Mouse (Mus musculus) neural tube, embryonic 11.5 days (tissue): ENCODE measurements around the gene Lrrc58. TPM values are rescaled to one million over a fixed set of nuclear protein-coding genes. Genes with fewer than 3 reads are reported as not detected.
A peak's percentile ranks its signal among the peaks of the same experiment; 100 is the strongest.

ENCODE experiments used
- ATAC-seq: fragments of 200-750 bp; cut with Nextera tagmentation; 2 replicates; pipeline ENCODE4 v1.8.0; 2017; ENCODE audit warnings: moderate number of reproducible peaks, mild to moderate bottlenecking, moderate TSS enrichment, moderate library complexity; ENCODE audit not compliant: insufficient read depth, low FRiP score, low TSS enrichment
- DNase-seq: peaks from one replicate; pipeline ENCODE4 v3.0.0-alpha.2; 2015; ENCODE audit warnings: low spot score
- H3K27ac ChIP-seq: fragments of 300-500 bp; sonication (generic); 2 replicates; pipeline ENCODE4 v1.5.1; 2014; ENCODE audit warnings: low read depth, mild to moderate bottlenecking, low read length
- H3K27me3 ChIP-seq: fragments of 300-500 bp; sonication (generic); 2 replicates; pipeline ENCODE4 v1.6.1; 2014; ENCODE audit warnings: mild to moderate bottlenecking, low read length, mixed read lengths; ENCODE audit not compliant: control insufficient read depth, insufficient read depth
- H3K36me3 ChIP-seq: fragments of 300-500 bp; sonication (generic); 2 replicates; pipeline ENCODE4 v1.6.1; 2014; ENCODE audit warnings: mild to moderate bottlenecking, low read length, moderate library complexity, mixed read lengths; ENCODE audit not compliant: control insufficient read depth, insufficient read depth
- H3K4me1 ChIP-seq: fragments of 300-500 bp; sonication (generic); 2 replicates; pipeline ENCODE4 v1.6.1; 2014; ENCODE audit warnings: low read length, mixed read lengths; ENCODE audit not compliant: control insufficient read depth, insufficient read depth
- H3K4me2 ChIP-seq: fragments of 300-500 bp; sonication (generic); 2 replicates; pipeline ENCODE4 v1.6.1; 2014; ENCODE audit warnings: low read depth, mild to moderate bottlenecking, moderate library complexity
- H3K4me3 ChIP-seq: fragments of 300-500 bp; sonication (generic); 2 replicates; pipeline ENCODE4 v1.5.1; 2014; ENCODE audit warnings: low read depth, low read length
- H3K9ac ChIP-seq: fragments of 300-500 bp; sonication (generic); 2 replicates; pipeline ENCODE4 v1.6.1; 2014; ENCODE audit warnings: mild to moderate bottlenecking, low read length
- H3K9me3 ChIP-seq: fragments of 300-500 bp; sonication (generic); 2 replicates; pipeline ENCODE4 v1.6.1; 2016; ENCODE audit warnings: low read length; ENCODE audit not compliant: control insufficient read depth
- WGBS: fragments of 180-500 bp; shearing (Covaris S2); extraction: QIAGEN DNeasy Blood & Tissue Kit; methylation state at CpG from one replicate; pipeline ENCODE4 v1.1.7; 2014; 5-methylcytosine and 5-hydroxymethylcytosine counted together
- polyA plus RNA-seq: library from polyadenylated mRNA; unstranded; fragments of >200 nt; fragmentation: Nextera tagmentation; extraction: Ambion mirVana; gene quantifications from 2 replicates; pipeline ENCODE4 v1.2.1, GENCODE M21; 2014

The Lrrc58 gene
- polyA plus RNA-seq, 1 experiment from 2014 or later: 59.9 TPM

DNA sequence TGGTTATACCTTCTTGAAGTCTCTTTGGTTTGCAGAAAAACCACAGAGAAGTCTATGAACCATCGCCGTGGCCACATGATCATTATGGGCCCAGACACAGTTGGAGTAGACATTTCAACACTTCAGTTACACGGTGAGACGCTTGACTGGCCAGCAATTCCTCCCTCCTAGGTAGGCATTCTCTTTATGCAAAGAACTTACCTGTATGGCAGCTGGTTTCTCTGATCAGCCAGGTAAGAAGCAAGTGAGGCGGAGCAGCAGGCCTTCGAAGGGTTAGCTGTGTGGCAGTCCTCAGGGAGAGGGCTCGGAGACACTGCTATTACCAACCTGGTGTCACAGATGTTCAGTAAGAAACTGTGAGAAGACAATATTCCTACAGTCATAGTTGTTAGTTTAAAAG is 8.0 kb upstream of the Lrrc58 start:
- Histone ChIP-seq H3K27me3 (no peaks in the 10 kb centered on the region), H3K4me2 (no peak overlapping the region), H3K9ac (no peak overlapping the region), H3K36me3 (no peaks in the 10 kb centered on the region), H3K4me1 (no peaks in the 10 kb centered on the region), H3K9me3 (no peaks in the 10 kb centered on the region), H3K4me3 (no peak overlapping the region), H3K27ac (no peak overlapping the region)
- no peak for ATAC-seq
- DNase-seq: no peak
- WGBS: 91% methylated on average over 7 of the region's 7 CpGs

- no peak within 1 kb of the TSS for H3K27ac ChIP-seq
- H3K9ac ChIP-seq: no peak within 1 kb of the TSS
- DNase-seq (no peak), ATAC-seq (no peak)
- no peak within 1 kb of the TSS for H3K4me2 ChIP-seq
- no peaks in the 10 kb centered on the region for H3K9me3 ChIP-seq
- WGBS: 90% methylated on average over 7 of the region's 7 CpGs
- H3K36me3 ChIP-seq: no peaks in the 10 kb centered on the region
- no peak within 1 kb of the TSS for H3K4me3 ChIP-seq
- H3K27me3 ChIP-seq: no peaks in the 10 kb centered on the region
- no peaks in the 10 kb centered on the region for H3K4me1 ChIP-seq
Observed at GRCm38 (mm10) chr16:37861029-37861428, 7.2 kb upstream of the Lrrc58 start, which contains the start of gene Gm36028. Gene Gm36028 (minus strand): TSS chr16:37861146.

DNA sequence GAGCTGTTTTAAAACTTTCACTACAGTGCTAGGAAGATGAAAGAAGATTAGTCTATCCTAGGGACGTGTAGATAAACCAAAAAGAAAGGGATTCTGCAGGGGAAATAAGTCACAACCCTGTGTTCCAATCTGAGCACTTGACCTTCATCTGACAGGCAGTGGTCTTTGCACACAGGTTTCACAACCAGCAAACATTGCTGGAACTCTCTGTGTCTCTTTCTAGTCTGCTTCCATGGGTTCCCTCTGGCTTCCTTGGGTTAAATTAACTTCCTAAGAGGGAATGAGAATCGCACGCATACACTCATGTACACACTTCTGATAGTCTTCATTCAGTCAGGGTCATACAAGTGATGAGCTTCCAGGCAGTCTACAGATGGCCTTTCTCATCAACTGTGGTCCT is 4.3 kb upstream of the Lrrc58 start:
- Histone ChIP-seq H3K9me3 (no peaks in the 10 kb centered on the region), H3K4me1 (no peaks in the 10 kb centered on the region), H3K4me3 (no peak overlapping the region), H3K9ac (no peak overlapping the region), H3K4me2 (no peak overlapping the region), H3K27me3 (no peaks in the 10 kb centered on the region), H3K36me3 (no peaks in the 10 kb centered on the region), H3K27ac (no peak overlapping the region)
- no peak for DNase-seq
- ATAC-seq: no peak
- 82% methylated on average over 3 of the region's 3 CpGs for WGBS

- ATAC-seq (no peak), DNase-seq (no peak)
- Histone ChIP-seq H3K4me1 (peaks cover 7% of the 10 kb centered on the region; the same call in 1 of the 2 replicates), H3K9me3 (no peaks in the 10 kb centered on the region), H3K27ac (no peak overlapping the region), H3K9ac (no peak overlapping the region), H3K27me3 (no peaks in the 10 kb centered on the region), H3K4me3 (no peak overlapping the region), H3K4me2 (no peak overlapping the region), H3K36me3 (no peaks in the 10 kb centered on the region)
- WGBS: 88% methylated on average over 9 of the region's 9 CpGs
Observed at GRCm38 (mm10) chr16:37865841-37866240, 2.3 kb upstream of the Lrrc58 start.

DNA sequence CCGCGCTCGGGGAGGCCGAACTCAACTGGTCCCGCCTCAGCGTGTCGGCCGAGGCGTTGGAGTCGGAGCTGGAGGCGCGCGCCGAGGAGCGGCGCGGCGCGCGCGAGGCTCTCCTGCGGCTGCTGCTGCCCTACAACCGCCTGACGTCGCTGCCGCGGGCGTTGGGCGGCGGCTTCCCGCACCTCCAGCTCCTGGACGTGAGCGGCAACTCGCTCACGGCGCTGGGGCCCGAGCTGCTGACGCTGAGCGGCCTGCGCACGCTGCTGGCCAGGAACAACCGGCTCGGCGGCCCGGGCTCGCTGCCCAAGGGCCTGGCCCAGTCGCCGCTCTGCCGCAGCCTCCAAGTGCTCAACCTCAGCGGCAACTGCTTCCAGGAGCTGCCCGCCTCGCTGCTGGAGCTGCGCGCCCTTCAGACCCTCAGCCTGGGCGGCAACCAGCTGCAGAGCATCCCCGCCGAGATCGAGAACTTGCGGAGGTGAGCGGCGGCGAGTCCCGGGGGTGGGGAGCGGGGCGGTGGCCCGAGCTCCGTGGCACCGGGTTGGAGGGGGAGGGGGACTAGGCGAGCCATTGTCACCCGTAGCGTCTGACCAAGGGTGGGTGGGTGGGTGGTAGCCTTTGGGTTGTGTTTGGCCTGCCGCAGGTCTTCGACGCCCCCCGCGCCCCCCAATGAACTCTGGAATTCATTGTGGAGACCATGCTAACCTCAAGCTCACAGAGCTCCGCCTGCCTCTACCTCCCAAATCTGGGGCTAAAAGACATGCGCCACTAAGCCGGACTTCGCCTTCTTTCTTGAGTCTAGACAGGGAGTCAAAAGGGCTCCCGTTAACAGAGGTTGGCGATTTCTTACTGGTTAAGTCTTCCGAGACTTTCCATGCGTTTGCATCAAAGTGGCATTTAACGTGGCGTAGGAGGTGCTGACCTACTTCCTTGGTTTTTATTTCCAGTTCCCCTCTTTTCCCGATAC is 599 bp downstream of the Lrrc58 start:
- Histone ChIP-seq H3K4me3 (peak overlapping the region; percentile 96), H3K27me3 (no peaks in the 10 kb centered on the region), H3K9ac (peak overlapping the region; percentile 99), H3K4me2 (peak overlapping the region; percentile 76), H3K9me3 (no peaks in the 10 kb centered on the region), H3K4me1 (peaks cover 14% of the 10 kb centered on the region; the same call in 1 of the 2 replicates), H3K36me3 (0 out of 2 replicates have a peak, but pooled peaks cover 2% of the 10 kb centered on the region), H3K27ac (peak overlapping the region; percentile 99)
- under 1% methylated on average over 83 of the region's 87 CpGs for WGBS
- DNase-seq (peak; percentile 86), ATAC-seq (peak; percentile 65)

DNA sequence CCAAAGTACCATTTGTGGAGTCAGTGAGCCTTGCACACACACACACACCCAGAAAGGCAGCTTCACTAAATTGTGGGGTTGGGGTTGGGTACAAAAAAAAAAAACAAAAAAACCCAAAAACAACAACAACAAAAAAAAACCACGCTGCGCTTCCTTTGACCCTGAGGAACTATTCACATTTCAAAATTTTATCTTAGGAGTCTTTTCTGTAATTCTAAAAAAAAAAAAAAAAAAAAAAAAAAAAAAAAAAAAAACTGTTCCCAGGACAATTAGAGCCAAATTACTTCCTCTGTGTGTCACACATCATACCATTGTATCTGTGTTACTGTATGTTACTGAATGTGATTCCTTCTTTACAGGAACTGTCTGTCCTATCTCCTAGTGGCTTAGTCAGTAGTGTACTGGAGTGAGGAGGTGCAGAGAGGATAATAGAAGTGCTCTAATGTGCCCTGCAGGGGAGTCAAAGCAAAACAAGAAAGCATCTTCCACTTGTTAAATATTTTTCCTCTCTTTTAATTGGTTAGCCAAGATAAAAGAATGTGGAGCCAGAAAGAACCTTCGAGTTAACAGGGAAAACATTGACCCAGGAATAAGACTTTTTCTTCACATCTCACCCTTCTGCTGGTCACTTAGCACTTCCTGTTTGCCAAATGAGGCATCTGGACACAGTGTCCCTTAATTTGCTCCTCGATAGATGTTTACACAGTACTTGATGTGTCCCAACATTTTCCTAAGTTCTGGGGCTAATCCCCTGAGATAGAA is 1.5 kb downstream of the Lrrc58 start:
- Histone ChIP-seq H3K4me1 (peaks cover 14% of the 10 kb centered on the region; the same call in 1 of the 2 replicates), H3K9ac (peak overlapping the region; percentile 99), H3K4me2 (peak overlapping the region; percentile 76), H3K27ac (peak overlapping the region; percentile 99; the same call in 1 of the 2 replicates), H3K27me3 (no peaks in the 10 kb centered on the region), H3K36me3 (0 out of 2 replicates have a peak, but pooled peaks cover 2% of the 10 kb centered on the region), H3K4me3 (peak overlapping the region; percentile 96), H3K9me3 (no peaks in the 10 kb centered on the region)
- ATAC-seq (no peak), DNase-seq (no peak)
- WGBS: 54% methylated on average over 4 of the region's 4 CpGs

- Histone ChIP-seq H3K9me3 (no peaks in the 10 kb centered on the region), H3K27ac (no peak overlapping the region), H3K4me3 (no peak overlapping the region), H3K36me3 (0 out of 2 replicates have a peak, but pooled peaks cover 2% of the 10 kb centered on the region), H3K9ac (no peak overlapping the region), H3K4me1 (peaks cover 14% of the 10 kb centered on the region; the same call in 1 of the 2 replicates), H3K4me2 (no peak overlapping the region), H3K27me3 (no peaks in the 10 kb centered on the region)
- DNase-seq: no peak
- 87% methylated on average over 4 of the region's 4 CpGs for WGBS
- no peak for ATAC-seq
Observed at GRCm38 (mm10) chr16:37871112-37871715, 3.0 kb downstream of the Lrrc58 start.

GRCm38 (mm10) chr16:37874501-37875235 is 6.5 kb downstream of the Lrrc58 start:
- no peak for ATAC-seq
- Histone ChIP-seq H3K9me3 (no peaks in the 10 kb centered on the region), H3K4me2 (no peak overlapping the region), H3K9ac (no peak overlapping the region), H3K4me1 (peaks cover 14% of the 10 kb centered on the region; the same call in 1 of the 2 replicates), H3K36me3 (0 out of 2 replicates have a peak, but pooled peaks cover 2% of the 10 kb centered on the region), H3K27ac (no peak overlapping the region), H3K4me3 (no peak overlapping the region), H3K27me3 (no peaks in the 10 kb centered on the region)
- WGBS: 91% methylated on average over 4 of the region's 4 CpGs
- no peak for DNase-seq
